Mouse (Mus musculus) neural tube, embryonic 11.5 days (tissue): ENCODE results near the gene Mindy4. TPM values are rescaled to one million over a fixed set of nuclear protein-coding genes. Genes with fewer than 3 reads are reported as not detected.

Experiments
- ATAC-seq: fragments of 200-750 bp; cut with Nextera tagmentation; 2 replicates; pipeline ENCODE4 v1.8.0; 2017; ENCODE audit warnings: moderate number of reproducible peaks, mild to moderate bottlenecking, moderate TSS enrichment, moderate library complexity; ENCODE audit not compliant: insufficient read depth, low FRiP score, low TSS enrichment
- DNase-seq: peaks from one replicate; pipeline ENCODE4 v3.0.0-alpha.2; 2015; ENCODE audit warnings: low spot score
- H3K27ac ChIP-seq: fragments of 300-500 bp; sonication (generic); 2 replicates; pipeline ENCODE4 v1.5.1; 2014; ENCODE audit warnings: low read depth, mild to moderate bottlenecking, low read length
- H3K27me3 ChIP-seq: fragments of 300-500 bp; sonication (generic); 2 replicates; pipeline ENCODE4 v1.6.1; 2014; ENCODE audit warnings: mild to moderate bottlenecking, low read length, mixed read lengths; ENCODE audit not compliant: control insufficient read depth, insufficient read depth
- H3K36me3 ChIP-seq: fragments of 300-500 bp; sonication (generic); 2 replicates; pipeline ENCODE4 v1.6.1; 2014; ENCODE audit warnings: mild to moderate bottlenecking, low read length, moderate library complexity, mixed read lengths; ENCODE audit not compliant: control insufficient read depth, insufficient read depth
- H3K4me1 ChIP-seq: fragments of 300-500 bp; sonication (generic); 2 replicates; pipeline ENCODE4 v1.6.1; 2014; ENCODE audit warnings: low read length, mixed read lengths; ENCODE audit not compliant: control insufficient read depth, insufficient read depth
- H3K4me2 ChIP-seq: fragments of 300-500 bp; sonication (generic); 2 replicates; pipeline ENCODE4 v1.6.1; 2014; ENCODE audit warnings: low read depth, mild to moderate bottlenecking, moderate library complexity
- H3K4me3 ChIP-seq: fragments of 300-500 bp; sonication (generic); 2 replicates; pipeline ENCODE4 v1.5.1; 2014; ENCODE audit warnings: low read depth, low read length
- H3K9ac ChIP-seq: fragments of 300-500 bp; sonication (generic); 2 replicates; pipeline ENCODE4 v1.6.1; 2014; ENCODE audit warnings: mild to moderate bottlenecking, low read length
- H3K9me3 ChIP-seq: fragments of 300-500 bp; sonication (generic); 2 replicates; pipeline ENCODE4 v1.6.1; 2016; ENCODE audit warnings: low read length; ENCODE audit not compliant: control insufficient read depth
- WGBS: fragments of 180-500 bp; shearing (Covaris S2); extraction: QIAGEN DNeasy Blood & Tissue Kit; methylation state at CpG from one replicate; pipeline ENCODE4 v1.1.7; 2014; 5-methylcytosine and 5-hydroxymethylcytosine counted together
- polyA plus RNA-seq: library from polyadenylated mRNA; unstranded; fragments of >200 nt; fragmentation: Nextera tagmentation; extraction: Ambion mirVana; gene quantifications from 2 replicates; pipeline ENCODE4 v1.2.1, GENCODE M21; 2014

The Mindy4 gene
- polyA plus RNA-seq, 1 experiment from 2014 or later: 14.4 TPM

DNA sequence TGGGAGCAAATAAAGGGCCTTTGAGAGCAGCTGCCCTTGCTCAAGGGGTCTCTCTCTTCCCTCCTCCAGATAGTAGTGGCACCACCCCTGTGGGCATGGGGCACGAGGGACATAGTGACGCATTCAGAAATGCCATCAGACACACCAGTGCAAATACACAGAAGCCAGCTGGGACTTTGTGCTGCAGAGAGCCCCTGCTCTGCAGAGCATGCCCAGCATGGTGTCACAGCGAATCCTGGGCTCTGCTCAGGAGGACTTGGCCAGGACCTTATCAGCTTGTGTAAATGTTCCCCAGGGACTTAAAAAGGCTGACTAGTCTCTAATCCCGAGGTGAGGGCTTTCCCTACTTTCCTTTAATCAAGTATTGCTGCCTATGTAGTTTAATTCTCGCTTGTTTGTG lies 138.5 kb downstream of the Mindy4 start:
- no peak overlapping the region for H3K4me3 ChIP-seq
- no peak overlapping the region for H3K4me2 ChIP-seq
- no peak overlapping the region for H3K27ac ChIP-seq
- H3K27me3 ChIP-seq: no peaks in the 10 kb centered on the region
- WGBS: 39% methylated on average over 5 of the region's 5 CpGs
- H3K36me3 ChIP-seq: no peaks in the 10 kb centered on the region
- no peak overlapping the region for H3K9ac ChIP-seq
- no peaks in the 10 kb centered on the region; the same call in 1 of the 2 replicates for H3K4me1 ChIP-seq
- no peaks in the 10 kb centered on the region for H3K9me3 ChIP-seq
- no peak for ATAC-seq
- no peak for DNase-seq

DNA sequence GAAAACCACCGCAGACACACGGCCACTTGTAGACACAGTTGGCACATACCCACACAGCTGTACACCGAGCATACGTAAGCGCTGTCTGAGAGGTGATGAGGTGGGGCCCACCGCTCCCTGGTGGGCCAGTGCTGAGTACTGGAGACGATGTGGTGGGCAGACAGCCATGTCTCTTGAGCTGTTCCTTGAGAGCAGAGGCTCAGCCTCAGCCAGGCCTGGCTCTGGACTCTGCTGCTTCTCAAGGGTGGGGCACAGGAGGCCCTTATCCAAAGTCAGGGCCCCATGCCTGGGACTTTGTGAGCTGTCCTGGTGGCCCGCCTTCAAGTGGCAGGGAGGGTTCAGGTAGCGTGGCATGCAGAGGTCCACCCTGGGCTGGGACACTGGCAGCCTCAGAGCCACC lies 139.1 kb downstream of the Mindy4 start:
- no peak overlapping the region for H3K4me2 ChIP-seq
- no peak overlapping the region for H3K4me3 ChIP-seq
- no peak overlapping the region for H3K9ac ChIP-seq
- H3K27me3 ChIP-seq: no peaks in the 10 kb centered on the region
- no peaks in the 10 kb centered on the region for H3K36me3 ChIP-seq
- H3K9me3 ChIP-seq: no peaks in the 10 kb centered on the region
- ATAC-seq: no peak
- 87% methylated on average over 9 of the region's 9 CpGs for WGBS
- DNase-seq: no peak
- no peaks in the 10 kb centered on the region; the same call in 1 of the 2 replicates for H3K4me1 ChIP-seq
- H3K27ac ChIP-seq: no peak overlapping the region

DNA sequence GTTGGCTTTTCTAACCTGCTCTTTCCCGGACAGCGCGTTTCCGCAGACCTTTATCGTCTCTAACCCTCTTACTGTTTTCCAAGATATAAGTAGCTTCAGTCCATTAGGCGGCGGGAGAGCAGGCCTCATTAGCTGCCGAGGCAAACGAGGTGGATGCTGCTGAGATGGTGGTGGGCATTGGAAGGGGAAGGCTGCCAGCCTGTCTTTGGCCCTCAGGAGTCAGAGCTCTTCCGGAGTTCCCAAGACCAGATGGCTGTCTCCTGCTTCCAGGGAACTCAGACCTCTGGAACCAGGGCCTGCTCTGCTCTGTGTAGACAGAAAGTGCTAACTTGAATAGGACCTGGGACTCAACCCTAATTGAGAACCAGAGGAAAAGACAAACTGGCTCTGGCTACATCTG lies 140.3 kb downstream of the Mindy4 start:
- no peak overlapping the region for H3K4me2 ChIP-seq
- H3K36me3 ChIP-seq: no peaks in the 10 kb centered on the region
- H3K9ac ChIP-seq: no peak overlapping the region
- no peak overlapping the region for H3K27ac ChIP-seq
- WGBS: 91% methylated on average over 10 of the region's 10 CpGs
- DNase-seq: no peak
- no peaks in the 10 kb centered on the region for H3K9me3 ChIP-seq
- H3K4me1 ChIP-seq: no peaks in the 10 kb centered on the region; the same call in 1 of the 2 replicates
- no peak for ATAC-seq
- no peaks in the 10 kb centered on the region for H3K27me3 ChIP-seq
- no peak overlapping the region for H3K4me3 ChIP-seq

GRCm38 (mm10) chr6:55344291-55345016 lies 141.3 kb downstream of the Mindy4 start:
- no peaks in the 10 kb centered on the region for H3K36me3 ChIP-seq
- H3K9ac ChIP-seq: no peak overlapping the region
- no peak overlapping the region for H3K4me2 ChIP-seq
- H3K27me3 ChIP-seq: no peaks in the 10 kb centered on the region
- 94% methylated on average over 9 of the region's 9 CpGs for WGBS
- no peak overlapping the region for H3K27ac ChIP-seq
- no peak for DNase-seq
- no peak for ATAC-seq
- H3K9me3 ChIP-seq: no peaks in the 10 kb centered on the region
- H3K4me1 ChIP-seq: no peaks in the 10 kb centered on the region; the same call in 1 of the 2 replicates
- H3K4me3 ChIP-seq: no peak overlapping the region

DNA sequence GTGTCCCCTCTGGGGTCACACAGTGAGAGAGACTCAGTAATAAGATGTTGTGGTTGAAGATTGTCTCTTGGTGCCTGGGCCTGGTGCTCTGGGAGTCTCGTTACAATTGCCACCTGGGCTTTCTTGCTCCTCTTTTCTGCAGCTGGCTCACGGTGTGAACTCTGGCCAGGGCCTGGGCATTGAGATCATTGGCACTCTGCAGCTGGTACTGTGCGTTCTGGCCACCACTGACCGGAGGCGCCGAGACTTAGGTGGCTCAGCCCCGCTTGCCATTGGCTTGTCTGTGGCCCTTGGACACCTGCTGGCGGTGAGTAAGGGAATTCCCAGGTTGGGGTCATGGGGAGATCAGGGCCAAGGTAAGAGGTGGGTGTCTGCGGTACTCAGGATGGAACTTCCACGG lies 142.1 kb downstream of the Mindy4 start:
- H3K4me3 ChIP-seq: no peak overlapping the region
- DNase-seq (no peak), ATAC-seq (no peak)
- no peaks in the 10 kb centered on the region; the same call in 1 of the 2 replicates for H3K4me1 ChIP-seq
- H3K4me2 ChIP-seq: no peak overlapping the region
- H3K27me3 ChIP-seq: no peaks in the 10 kb centered on the region
- no peaks in the 10 kb centered on the region for H3K9me3 ChIP-seq
- H3K27ac ChIP-seq: no peak overlapping the region
- 89% methylated on average over 10 of the region's 10 CpGs for WGBS
- no peaks in the 10 kb centered on the region for H3K36me3 ChIP-seq
- H3K9ac ChIP-seq: no peak overlapping the region

DNA sequence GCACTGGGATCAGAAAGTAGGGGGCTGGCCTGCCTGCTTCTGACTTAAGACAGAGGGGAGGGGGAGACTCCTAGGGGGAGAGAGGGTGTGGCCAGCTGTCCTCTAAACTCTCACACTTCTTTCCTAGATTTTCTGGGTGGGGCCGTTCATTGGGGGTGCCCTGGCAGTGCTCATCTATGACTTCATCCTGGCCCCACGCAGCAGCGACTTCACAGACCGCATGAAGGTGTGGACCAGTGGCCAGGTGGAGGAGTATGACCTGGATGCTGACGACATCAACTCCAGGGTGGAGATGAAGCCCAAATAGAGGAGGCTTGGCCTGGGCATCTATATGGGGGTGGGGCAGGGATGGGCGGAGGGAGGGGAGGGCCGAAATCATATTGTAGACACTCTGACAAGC lies 143.3 kb downstream of the Mindy4 start:
- no peaks in the 10 kb centered on the region; the same call in 1 of the 2 replicates for H3K4me1 ChIP-seq
- H3K4me2 ChIP-seq: no peak overlapping the region
- H3K27me3 ChIP-seq: no peaks in the 10 kb centered on the region
- no peaks in the 10 kb centered on the region for H3K36me3 ChIP-seq
- no peak overlapping the region for H3K4me3 ChIP-seq
- no peak overlapping the region for H3K27ac ChIP-seq
- DNase-seq (no peak), ATAC-seq (no peak)
- WGBS: 85% methylated on average over 6 of the region's 7 CpGs
- H3K9ac ChIP-seq: no peak overlapping the region
- H3K9me3 ChIP-seq: no peaks in the 10 kb centered on the region

GRCm38 (mm10) chr6:55347711-55348571 lies 144.8 kb downstream of the Mindy4 start:
- Histone ChIP-seq H3K27me3 (no peaks in the 10 kb centered on the region), H3K36me3 (no peaks in the 10 kb centered on the region), H3K9ac (no peak overlapping the region), H3K4me3 (no peak overlapping the region), H3K4me2 (no peak overlapping the region), H3K4me1 (no peaks in the 10 kb centered on the region), H3K27ac (no peak overlapping the region), H3K9me3 (no peaks in the 10 kb centered on the region)
- 82% methylated on average over 5 of the region's 5 CpGs for WGBS
- ATAC-seq: no peak
- no peak for DNase-seq

GRCm38 (mm10) chr6:55349231-55349630 lies 146.0 kb downstream of the Mindy4 start:
- no peak overlapping the region for H3K9ac ChIP-seq
- no peak for ATAC-seq
- H3K27me3 ChIP-seq: no peaks in the 10 kb centered on the region
- no peaks in the 10 kb centered on the region for H3K36me3 ChIP-seq
- no peak overlapping the region for H3K27ac ChIP-seq
- H3K4me2 ChIP-seq: no peak overlapping the region
- DNase-seq: no peak
- WGBS: 90% methylated on average over 4 of the region's 4 CpGs
- no peaks in the 10 kb centered on the region for H3K4me1 ChIP-seq
- no peak overlapping the region for H3K4me3 ChIP-seq
- H3K9me3 ChIP-seq: no peaks in the 10 kb centered on the region
